Mouse (Mus musculus): ENCODE measurements around the gene 2210407C18Rik. TPM values are rescaled to one million over a fixed set of nuclear protein-coding genes. Genes with fewer than 3 reads are reported as not detected.

Gene 2210407C18Rik
- total RNA-seq, 2 experiments from 2014 or later: not detected

- no peak for DNase-seq (ENCODE audit: low spot score in 2 of 2)
- intact Hi-C loops (cut with DNase I): no loop called here
Observed at GRCm38 (mm10) chr11:58602800-58603560, 12.9 kb downstream of the 2210407C18Rik start.

- intact Hi-C loops (cut with DNase I): no loop called here
- no peak for DNase-seq (ENCODE audit: low spot score in 2 of 2)
Observed at GRCm38 (mm10) chr11:58602062-58602461, 13.8 kb downstream of the 2210407C18Rik start.

- intact Hi-C loops (cut with DNase I): no loop called here
- DNase-seq (ENCODE audit: low spot score in 2 of 2): no peak
Observed at GRCm38 (mm10) chr11:58597837-58598236, 18.0 kb downstream of the 2210407C18Rik start.

- intact Hi-C loops (cut with DNase I): no loop called here
- no peak for DNase-seq (ENCODE audit: low spot score in 2 of 2)
Observed at GRCm38 (mm10) chr11:58594814-58595213, 21.1 kb downstream of the 2210407C18Rik start, which contains the start of gene Olfr324. Gene Olfr324, plus strand, starts transcription at chr11:58595114.

- no peak for DNase-seq (ENCODE audit: low spot score in 2 of 2)
- intact Hi-C loops (cut with DNase I): loop anchor here (5.0 kb wide), 1 partner anchor 186 kb away; no protein-coding TSS in a partner anchor
Observed at GRCm38 (mm10) chr11:58588620-58589250, 27.1 kb downstream of the 2210407C18Rik start.

GRCm38 (mm10) chr11:58587898-58588348, 28.0 kb downstream of the 2210407C18Rik start:
- intact Hi-C loops (cut with DNase I): loop anchor here (5.0 kb wide), 1 partner anchor 186 kb away; no protein-coding TSS in a partner anchor
- peak; percentile 10 to 15 for DNase-seq (ENCODE audit: low spot score in 2 of 2)

- intact Hi-C loops (cut with DNase I): no loop called here
- DNase-seq (ENCODE audit: low spot score in 2 of 2): no peak
Observed at GRCm38 (mm10) chr11:58578636-58579035, 37.2 kb downstream of the 2210407C18Rik start.

GRCm38 (mm10) chr11:58577430-58577829, 38.4 kb downstream of the 2210407C18Rik start, which contains the start of gene Olfr325:
Gene Olfr325, plus strand, starts transcription at chr11:58577730.
- no peak for DNase-seq (ENCODE audit: low spot score in 2 of 2)
- intact Hi-C loops (cut with DNase I): no loop called here

GRCm38 (mm10) chr11:58570405-58570804, 45.5 kb downstream of the 2210407C18Rik start, which contains the start of gene Olfr224:
Gene Olfr224, minus strand, starts transcription at chr11:58570553.
- no peak for DNase-seq (ENCODE audit: low spot score in 2 of 2)
- intact Hi-C loops (cut with DNase I): no loop called here

Other genes starting within 250 kb of the 2210407C18Rik start
- not detected for gene Lypd8, start 237.0 kb downstream of the 2210407C18Rik start, total RNA-seq (2021)
- not detected for gene 1810065E05Rik, start 195.0 kb downstream of the 2210407C18Rik start, total RNA-seq (2021)
- not detected for gene Gm12253, start 183.5 kb downstream of the 2210407C18Rik start, total RNA-seq (2021)
- gene Lypd9, start 163.2 kb downstream of the 2210407C18Rik start, total RNA-seq (2021): not detected
- gene Olfr30, start 153.8 kb downstream of the 2210407C18Rik start, total RNA-seq (2021): not detected
- gene Olfr332, start 123.5 kb downstream of the 2210407C18Rik start, total RNA-seq (2021): not detected
- gene Olfr331, start 113.5 kb downstream of the 2210407C18Rik start, total RNA-seq (2021): not detected
- not detected for gene Olfr330, start 81.2 kb downstream of the 2210407C18Rik start, total RNA-seq (2021)
- gene Olfr329-ps, start 69.7 kb downstream of the 2210407C18Rik start, total RNA-seq (2021): not detected
- gene Olfr328, start 60.4 kb downstream of the 2210407C18Rik start, total RNA-seq (2021): under 1 TPM in 1 of 2 experiments, not detected in 1; 0.10 TPM
- not detected for gene Olfr224, start 45.5 kb downstream of the 2210407C18Rik start, total RNA-seq (2021)
- not detected for gene Olfr325, start 38.3 kb downstream of the 2210407C18Rik start, total RNA-seq (2021)
- gene Olfr324, start 21.0 kb downstream of the 2210407C18Rik start, total RNA-seq (2021): not detected
- gene Olfr323, start 14.4 kb upstream of the 2210407C18Rik start, total RNA-seq (2021): not detected
- gene Trim58, start 24.4 kb upstream of the 2210407C18Rik start, total RNA-seq (2021): not detected
- gene Olfr322, start 42.7 kb upstream of the 2210407C18Rik start, total RNA-seq (2021): not detected
- not detected for gene Olfr320, start 65.0 kb upstream of the 2210407C18Rik start, total RNA-seq (2021)
- gene Olfr319, start 83.1 kb upstream of the 2210407C18Rik start, total RNA-seq (2021): not detected
- gene Olfr318, start 107.9 kb upstream of the 2210407C18Rik start, total RNA-seq (2021): under 1 TPM in 1 of 2 experiments, not detected in 1; 0.11 TPM
- gene Olfr317, start 123.1 kb upstream of the 2210407C18Rik start, total RNA-seq (2021): not detected
- 1 to 10 TPM in 1 of 2 experiments, under 1 TPM in 1; 0.79 to 1.0 TPM for gene Olfr316, start 136.7 kb upstream of the 2210407C18Rik start, total RNA-seq (2021)
- not detected for gene Olfr315, start 157.1 kb upstream of the 2210407C18Rik start, total RNA-seq (2021)
- not detected for gene Olfr314, start 166.9 kb upstream of the 2210407C18Rik start, total RNA-seq (2021)
- gene Fam183b, start 185.9 kb upstream of the 2210407C18Rik start, total RNA-seq (2021): 1 to 10 TPM; 2.2 to 2.9 TPM
- not detected for gene Olfr313, start 198.9 kb upstream of the 2210407C18Rik start, total RNA-seq (2021)
- not detected for gene Olfr312, start 213.2 kb upstream of the 2210407C18Rik start, total RNA-seq (2021)
- not detected for gene Olfr311, start 223.2 kb upstream of the 2210407C18Rik start, total RNA-seq (2021)
- gene Gm12258, start 231.1 kb upstream of the 2210407C18Rik start, total RNA-seq (2021): 10 to 100 TPM; 17.0 to 24.1 TPM

Data from left cerebral cortex, postnatal 36 days (tissue).